In genomic region chr8:107942752-107943510, GRCm38 (mm10) we compare ENCODE assay signal across 8 mouse cellular contexts. TPM values are rescaled to one million over a fixed set of nuclear protein-coding genes. Genes with fewer than 3 reads are reported as not detected.
DNase-seq lines count a peak whose midpoint lies in the region; ATAC-seq and TF ChIP-seq lines count a peak whose summit lies in the region.

No protein-coding gene starts in this region.

- no peaks in the 10 kb centered on the region for H3K9me3 ChIP-seq in liver, embryonic 12.5 days (replicated peaks)
- H3K9me3 ChIP-seq in liver, postnatal 0 days (ENCODE audit: low read length) = no peaks in the 10 kb centered on the region
- H3K9me3 ChIP-seq in limb, embryonic 12.5 days = no peaks in the 10 kb centered on the region
- no peaks in the 10 kb centered on the region for H3K9me3 ChIP-seq in stomach, embryonic 16.5 days (replicated peaks; ENCODE audit: control insufficient read depth, low read length)

- TF ChIP-seq POLR2A in embryonic fibroblast, embryonic 13.5 days (IDR thresholded peaks at IDR 0.05; ENCODE audit: low read depth, low read length) = no peak

- WGBS in liver, embryonic 12.5 days (ENCODE audit: insufficient replicate concordance) = 2% methylated on average over 16 of the region's 17 CpGs
- under 1% methylated on average over 17 of the region's 17 CpGs for WGBS in liver, postnatal 0 days (ENCODE audit: insufficient replicate concordance)
- WGBS in limb, embryonic 12.5 days = under 1% methylated on average over 17 of the region's 17 CpGs
- WGBS in stomach, embryonic 16.5 days = under 1% methylated on average over 16 of the region's 17 CpGs

- peaks cover 54% of the 10 kb centered on the region for H3K27me3 ChIP-seq in liver, embryonic 12.5 days (replicated peaks)
- H3K27me3 ChIP-seq in liver, postnatal 0 days (ENCODE audit: insufficient read depth, low read length) = peaks cover 38% of the 10 kb centered on the region
- H3K27me3 ChIP-seq in limb, embryonic 12.5 days = peaks cover 27% of the 10 kb centered on the region
- peaks cover 5% of the 10 kb centered on the region for H3K27me3 ChIP-seq in stomach, embryonic 16.5 days (ENCODE audit: control insufficient read depth, insufficient read depth, low read length)

- H3K4me1 ChIP-seq in liver, embryonic 12.5 days = no peaks in the 10 kb centered on the region
- no peaks in the 10 kb centered on the region; the same call in 1 of the 2 replicates for H3K4me1 ChIP-seq in liver, postnatal 0 days (ENCODE audit: insufficient read depth)
- no peaks in the 10 kb centered on the region; the same call in 1 of the 2 replicates for H3K4me1 ChIP-seq in embryonic fibroblast, embryonic 13.5 days (ENCODE audit: control insufficient read depth, insufficient read depth, low read length)
- peaks cover 69% of the 10 kb centered on the region for H3K4me1 ChIP-seq in limb, embryonic 12.5 days (replicated peaks)
- H3K4me1 ChIP-seq in stomach, embryonic 16.5 days (ENCODE audit: control insufficient read depth, insufficient read depth, low read length) = peaks cover 16% of the 10 kb centered on the region

- no peak for TF ChIP-seq EP300 in liver, postnatal 0 days (IDR thresholded peaks at IDR 0.05; ENCODE audit: low read depth)

- intact Hi-C loops in gastrocnemius, adult 2 months (cut with DNase I) = no loop called here

- ATAC-seq in liver, embryonic 12.5 days = no peak
- ATAC-seq in liver, postnatal 0 days = no peak
- ATAC-seq in limb, embryonic 12.5 days (ENCODE audit: insufficient number of reproducible peaks, insufficient read depth, low FRiP score, low TSS enrichment, low read depth) = no peak
- ATAC-seq in stomach, embryonic 16.5 days (ENCODE audit: insufficient read depth, low FRiP score) = peak; percentile 44; the same call in 1 of the 2 replicates

- H3K27ac ChIP-seq in liver, embryonic 12.5 days = no peak overlapping the region
- no peak overlapping the region for H3K27ac ChIP-seq in liver, postnatal 0 days (ENCODE audit: low read depth)
- no peak overlapping the region for H3K27ac ChIP-seq in embryonic fibroblast, embryonic 13.5 days (ENCODE audit: insufficient read depth, low read length)
- H3K27ac ChIP-seq in limb, embryonic 12.5 days = peak overlapping the region; percentile 78
- no peak overlapping the region for H3K27ac ChIP-seq in stomach, embryonic 16.5 days (ENCODE audit: low read length)
- H3K27ac ChIP-seq in gastrocnemius, adult 2 months = no peak overlapping the region

- DNase-seq in liver, postnatal 0 days = no peak
- DNase-seq in urinary bladder, postnatal 36 days (ENCODE audit: low spot score in 2 of 2) = no peak
- DNase-seq in adrenal gland, adult 18-20 months (ENCODE audit: low spot score in 2 of 2) = no peak
- no peak for DNase-seq in gastrocnemius, adult 2 months

- no peak overlapping the region for H3K4me3 ChIP-seq in liver, embryonic 12.5 days
- H3K4me3 ChIP-seq in liver, postnatal 0 days (ENCODE audit: low read depth, low read length) = no peak overlapping the region
- H3K4me3 ChIP-seq in embryonic fibroblast, embryonic 13.5 days (ENCODE audit: insufficient read depth, low read length) = 0 out of 2 replicates have a peak overlapping the region, but pooled peaks have one; percentile 6
- peak overlapping the region; percentile 33 for H3K4me3 ChIP-seq in limb, embryonic 12.5 days (replicated peaks)
- peak overlapping the region; percentile 19 for H3K4me3 ChIP-seq in stomach, embryonic 16.5 days (replicated peaks; ENCODE audit: low read length)
- no peak overlapping the region for H3K4me3 ChIP-seq in gastrocnemius, adult 2 months

- H3K9ac ChIP-seq in liver, embryonic 12.5 days = no peak overlapping the region
- H3K9ac ChIP-seq in liver, postnatal 0 days (replicated peaks) = no peak overlapping the region
- peak overlapping the region; percentile 34 for H3K9ac ChIP-seq in limb, embryonic 12.5 days (replicated peaks)
- H3K9ac ChIP-seq in stomach, embryonic 16.5 days (ENCODE audit: low read length) = peak overlapping the region; percentile 43; the same call in 1 of the 2 replicates

- peak overlapping the region; percentile 14; the same call in 1 of the 2 replicates for H3K4me2 ChIP-seq in liver, embryonic 12.5 days
- no peak overlapping the region for H3K4me2 ChIP-seq in liver, postnatal 0 days (ENCODE audit: low read depth, low read length)
- peak overlapping the region; percentile 56 for H3K4me2 ChIP-seq in limb, embryonic 12.5 days
- peak overlapping the region; percentile 54 for H3K4me2 ChIP-seq in stomach, embryonic 16.5 days (ENCODE audit: low read depth, low read length)

- TF ChIP-seq CTCF in liver, postnatal 0 days (IDR thresholded peaks at IDR 0.05; ENCODE audit: low read depth) = no peak
- TF ChIP-seq CTCF in embryonic fibroblast, embryonic 13.5 days (IDR thresholded peaks at IDR 0.05; ENCODE audit: borderline replicate concordance, insufficient read depth, low read length) = no peak
- no peak for TF ChIP-seq CTCF in gastrocnemius, adult 2 months (IDR thresholded peaks at IDR 0.05)

- H3K36me3 ChIP-seq in liver, embryonic 12.5 days = no peaks in the 10 kb centered on the region
- no peaks in the 10 kb centered on the region for H3K36me3 ChIP-seq in liver, postnatal 0 days (replicated peaks; ENCODE audit: insufficient read depth, low read length)
- H3K36me3 ChIP-seq in limb, embryonic 12.5 days = no peaks in the 10 kb centered on the region
- no peaks in the 10 kb centered on the region for H3K36me3 ChIP-seq in stomach, embryonic 16.5 days (ENCODE audit: control insufficient read depth, insufficient read depth, low read length)

RNA-seq across cellular contexts. Expression of gene Zfhx3, which starts 0.5 kb away (rescaled TPM):
- polyA plus RNA-seq in liver, embryonic 12.5 days (2016; fragmentation: Nextera tagmentation; extraction: Ambion mirVana) = 2.3 and 2.4 TPM in 2 replicates
- polyA plus RNA-seq in liver, postnatal 0 days (2015; fragmentation: Nextera tagmentation; extraction: Ambion mirVana) = 0.97 and 1.2 TPM in 2 replicates
- 30.6 and 31.0 TPM in 2 replicates for polyA plus RNA-seq in embryonic fibroblast, embryonic 13.5 days (2011; ENCODE audit: insufficient read length, low read depth, missing spikeins)
- 50.6 and 53.0 TPM in 2 replicates for polyA plus RNA-seq in limb, embryonic 12.5 days (2016; fragmentation: Nextera tagmentation; extraction: Ambion mirVana)
- 9.3 and 10.9 TPM in 2 replicates for polyA plus RNA-seq in stomach, embryonic 16.5 days (2015; fragmentation: Nextera tagmentation; extraction: Ambion mirVana)
- 10 to 100 TPM; 36.9 to 38.6 TPM for total RNA-seq in adrenal gland, adult 18-20 months (2021)
- total RNA-seq in gastrocnemius, adult 2 months (2021) = 10 to 100 TPM; 14.1 to 17.7 TPM

Comparison
In these comparisons a context has a peak if more than half of its experiments do, and no peak if none do; other contexts are left out.
1. H3K4me3 ChIP-seq: peak in embryonic fibroblast, embryonic 13.5 days (single experiment), limb, embryonic 12.5 days (single experiment) and stomach, embryonic 16.5 days (single experiment); none in liver, embryonic 12.5 days (single experiment), liver, postnatal 0 days (single experiment) and gastrocnemius, adult 2 months (single experiment).
2. H3K9ac ChIP-seq: peak in limb, embryonic 12.5 days (single experiment) and stomach, embryonic 16.5 days (single experiment); none in liver, embryonic 12.5 days (single experiment) and liver, postnatal 0 days (single experiment).